Comparison of ENCODE assay signal across 17 mouse cellular contexts in the genomic region with DNA sequence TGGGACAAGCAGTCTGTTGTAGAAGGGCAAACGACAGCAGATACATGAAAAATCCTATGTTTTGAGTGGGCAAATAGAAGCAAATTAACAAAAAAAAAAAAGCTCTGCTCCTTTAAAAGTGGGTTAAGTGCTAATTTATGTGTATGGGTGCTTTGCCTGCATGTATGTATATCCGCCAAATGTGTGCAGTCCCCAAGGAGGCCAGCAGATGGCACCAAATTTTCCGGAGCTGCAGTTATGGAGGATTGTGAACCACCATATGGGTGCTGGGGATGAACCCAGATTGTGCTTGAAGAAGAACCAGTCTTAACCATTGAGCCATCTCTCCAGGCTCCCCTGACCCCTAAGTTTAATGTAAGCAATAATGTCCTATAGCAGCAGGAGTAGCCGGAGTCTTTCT. TPM values are rescaled to one million over a fixed set of nuclear protein-coding genes. Genes with fewer than 3 reads are reported as not detected.
A peak's percentile ranks its signal among the peaks of the same experiment; 100 is the strongest.
DNase-seq lines count a peak whose midpoint lies in the region; ATAC-seq and TF ChIP-seq lines count a peak whose summit lies in the region.
"Had no signal": no experiment of that assay in that cellular context is flagged by ENCODE, and none has a peak within 500 bp of the region (broad histone marks: within the 10 kb centered on the region; RNA-seq: fewer than 3 reads in every experiment).

No protein-coding gene starts in this region.

- H3K4me1 ChIP-seq in kidney, postnatal 0 days (replicated peaks; ENCODE audit: insufficient read depth, low read length), result 0 out of 2 replicates have a peak, but pooled peaks cover 7% of the 10 kb centered on the region
- peaks cover 2% of the 10 kb centered on the region; the same call in 1 of the 2 replicates for H3K4me1 ChIP-seq in testis, adult 2 months (ENCODE audit: control insufficient read depth, insufficient read depth, low read length)
- H3K4me1 ChIP-seq: forebrain, embryonic 15.5 days; hindbrain, embryonic 12.5 days; neural tube, embryonic 13.5 days had no signal

- peak; percentile 32; the same call in 1 of the 2 replicates for TF ChIP-seq CTCF in kidney, postnatal 0 days (IDR thresholded peaks at IDR 0.05; ENCODE audit: low read depth)
- peak; percentile 47; the same call in 1 of the 2 replicates for TF ChIP-seq CTCF in testis, adult 2 months (IDR thresholded peaks at IDR 0.05; ENCODE audit: control insufficient read depth, insufficient read depth, insufficient replicate concordance, low read depth, low read length)

- ATAC-seq in kidney, postnatal 0 days (replicated peaks; ENCODE audit: low FRiP score, low read depth), result no peak
- ATAC-seq: forebrain, embryonic 15.5 days had no signal

- H3K9me3 ChIP-seq in kidney, postnatal 0 days (replicated peaks; ENCODE audit: low read length), result no peaks in the 10 kb centered on the region
- H3K9me3 ChIP-seq: forebrain, embryonic 15.5 days; limb, embryonic 15.5 days had no signal

- no peak overlapping the region for H3K4me3 ChIP-seq in kidney, postnatal 0 days (replicated peaks; ENCODE audit: low read depth, low read length)
- H3K4me3 ChIP-seq in testis, adult 2 months (ENCODE audit: control insufficient read depth, low read depth, low read length), result no peak overlapping the region
- H3K4me3 ChIP-seq: forebrain, embryonic 15.5 days; heart, embryonic 13.5 days; hindbrain, embryonic 12.5 days; limb, embryonic 15.5 days; neural tube, embryonic 13.5 days had no signal

- H3K9ac ChIP-seq in kidney, postnatal 0 days (ENCODE audit: low read depth, low read length), result no peak overlapping the region
- H3K9ac ChIP-seq: forebrain, embryonic 15.5 days; heart, embryonic 13.5 days; hindbrain, embryonic 12.5 days; limb, embryonic 15.5 days; neural tube, embryonic 13.5 days had no signal

- TF ChIP-seq POLR2A in testis, adult 2 months (IDR thresholded peaks at IDR 0.05; ENCODE audit: control insufficient read depth, low read depth, low read length), result no peak

- no peak overlapping the region for H3K27ac ChIP-seq in kidney, postnatal 0 days
- no peak overlapping the region for H3K27ac ChIP-seq in testis, adult 2 months (ENCODE audit: control insufficient read depth, insufficient read depth, low read depth, low read length)
- H3K27ac ChIP-seq: forebrain, embryonic 15.5 days; heart, embryonic 13.5 days; hindbrain, embryonic 12.5 days; limb, embryonic 15.5 days; neural tube, embryonic 13.5 days had no signal

- no peak overlapping the region for H3K4me2 ChIP-seq in kidney, postnatal 0 days (ENCODE audit: low read length)
- H3K4me2 ChIP-seq: forebrain, embryonic 15.5 days; heart, embryonic 13.5 days; hindbrain, embryonic 12.5 days; limb, embryonic 15.5 days; neural tube, embryonic 13.5 days had no signal

- DNase-seq in kidney, postnatal 0 days (ENCODE audit: low spot score), result no peak
- no peak for DNase-seq in kidney, postnatal 25 days
- DNase-seq in testis, postnatal 10 days (ENCODE audit: low spot score), result no peak
- DNase-seq in WW6 (ENCODE audit: low read depth, low spot score), result peak; percentile 11
- DNase-seq in urinary bladder, postnatal 14 days (ENCODE audit: low spot score), result no peak
- DNase-seq in cerebellum, postnatal 25 days, result no peak
- DNase-seq: cerebellum, adult 9-10 months; embryo, embryonic 11 days; gastrocnemius, postnatal 14 days; kidney, adult 8-10 months had no signal

- no peaks in the 10 kb centered on the region for H3K36me3 ChIP-seq in kidney, postnatal 0 days (ENCODE audit: insufficient read depth, low read length)
- no peaks in the 10 kb centered on the region for H3K36me3 ChIP-seq in testis, adult 2 months (ENCODE audit: control insufficient read depth, insufficient read depth, low read length)
- H3K36me3 ChIP-seq: forebrain, embryonic 15.5 days; G1E; heart, embryonic 13.5 days; hindbrain, embryonic 12.5 days; limb, embryonic 15.5 days; neural tube, embryonic 13.5 days had no signal

- no peaks in the 10 kb centered on the region for H3K27me3 ChIP-seq in kidney, postnatal 0 days (ENCODE audit: insufficient read depth, low read length)
- H3K27me3 ChIP-seq in testis, adult 2 months (ENCODE audit: control insufficient read depth, insufficient read depth, low read length), result no peaks in the 10 kb centered on the region
- H3K27me3 ChIP-seq: forebrain, embryonic 15.5 days; heart, embryonic 13.5 days; hindbrain, embryonic 12.5 days; limb, embryonic 15.5 days; neural tube, embryonic 13.5 days had no signal

- WGBS in kidney, postnatal 0 days, result 97% methylated on average over 4 of the region's 4 CpGs

RNA-seq across cellular contexts. Expression of a gene that starts 47.6 kb away (rescaled TPM):
- polyA plus RNA-seq in kidney, postnatal 0 days (2015; fragmentation: Nextera tagmentation; extraction: Ambion mirVana), result 11.9 TPM in 2 replicates
- 7.1 and 10.2 TPM in 2 replicates for polyA plus RNA-seq in testis, adult 2 months (2012; rRNA removed)
